1 mouse cellular context compared by ENCODE assay signal in genomic region chr6:87009692-87010328, GRCm38 (mm10).
A peak's percentile ranks its signal among the peaks of the same experiment; 100 is the strongest.
TF ChIP-seq lines count a peak whose summit lies in the region.

No protein-coding gene starts in this region.

TF ChIP-seq in MEL, 35 proteins besides CTCF, POLR2A, EP300 and RAD21 (continued from another document):
- TF ChIP-seq MAFK (IDR thresholded peaks at IDR 0.05; ENCODE audit: borderline replicate concordance, low read depth, low read length) (no peak), BHLHE40 (IDR thresholded peaks at IDR 0.05; ENCODE audit: borderline replicate concordance, low read depth, low read length) (no peak), CHD2 (IDR thresholded peaks at IDR 0.05; ENCODE audit: low read length) (no peak), NRF1 (IDR thresholded peaks at IDR 0.05; ENCODE audit: insufficient read depth, low read depth, low read length, poor library complexity, severe bottlenecking) (peak; percentile 94), MAZ (IDR thresholded peaks at IDR 0.05; ENCODE audit: low read depth, low read length) (no peak), MAX (IDR thresholded peaks at IDR 0.05; ENCODE audit: low read length) (no peak; the same call in 1 of the 2 replicates), CHD1 (IDR thresholded peaks at IDR 0.05; ENCODE audit: low read depth, low read length) (no peak; the same call in 1 of the 2 replicates), TAL1 (IDR thresholded peaks at IDR 0.05; ENCODE audit: low read length) (no peak), SMC3 (IDR thresholded peaks at IDR 0.05; ENCODE audit: low read depth, low read length) (no peak), ELF1 (IDR thresholded peaks at IDR 0.05; ENCODE audit: low read depth, low read length) (peak; percentile 58), MXI1 (IDR thresholded peaks at IDR 0.05; ENCODE audit: low read depth, low read length) (peak; percentile 82), MYC (IDR thresholded peaks at IDR 0.05; ENCODE audit: low read depth, low read length) (peak; percentile 54)
TF ChIP-seq in MEL: peak in this region for 15.
